Mouse (Mus musculus) intestine, embryonic 16.5 days (tissue): ENCODE measurements at regions not wholly inside any gene's neighbourhood (a gene's known extent, or its start where the extent isn't known, plus 50 kb on each side); places are given as distances from the start of the nearest gene placed in this dataset.

Experiments used
- ATAC-seq: fragments of 200-750 bp; cut with Nextera tagmentation; 2 replicates; pipeline ENCODE4 v1.8.0; 2017; ENCODE audit warnings: moderate TSS enrichment, moderate library complexity
- H3K27ac ChIP-seq: fragments of 300-500 bp; sonication (generic); 2 replicates; pipeline ENCODE4 v1.5.1; 2014; ENCODE audit warnings: mild to moderate bottlenecking, low read length
- H3K27me3 ChIP-seq: fragments of 300-500 bp; sonication (generic); replicated peaks from 2 replicates; pipeline ENCODE4 v1.6.1; 2014; ENCODE audit warnings: low read length, control low read depth, mixed read lengths; ENCODE audit not compliant: control insufficient read depth, insufficient read depth
- H3K36me3 ChIP-seq: fragments of 300-500 bp; sonication (generic); 2 replicates; pipeline ENCODE4 v1.6.1; 2014; ENCODE audit warnings: low read length, control low read depth; ENCODE audit not compliant: control insufficient read depth, insufficient read depth
- H3K4me1 ChIP-seq: fragments of 300-500 bp; sonication (generic); 2 replicates; pipeline ENCODE4 v1.6.1; 2014; ENCODE audit warnings: low read length, control low read depth, mixed read lengths; ENCODE audit not compliant: control insufficient read depth, insufficient read depth
- H3K4me2 ChIP-seq: fragments of 300-500 bp; sonication (generic); 2 replicates; pipeline ENCODE4 v1.6.1; 2014; ENCODE audit warnings: low read depth, low read length, control low read depth
- H3K4me3 ChIP-seq: fragments of 300-500 bp; sonication (generic); 2 replicates; pipeline ENCODE4 v1.5.1; 2014; ENCODE audit warnings: mild to moderate bottlenecking, low read length
- H3K9ac ChIP-seq: fragments of 300-500 bp; sonication (generic); 2 replicates; pipeline ENCODE4 v1.6.1; 2014; ENCODE audit warnings: low read depth, low read length
- H3K9me3 ChIP-seq: fragments of 300-500 bp; sonication (generic); 2 replicates; pipeline ENCODE4 v1.6.1; 2016; ENCODE audit warnings: low read length, control low read depth; ENCODE audit not compliant: control insufficient read depth
- WGBS: fragments of 180-500 bp; shearing (Covaris S2); extraction: QIAGEN DNeasy Blood & Tissue Kit; methylation state at CpG from one replicate; pipeline ENCODE4 v1.1.7; 2014; 5-methylcytosine and 5-hydroxymethylcytosine counted together

- Histone ChIP-seq H3K9me3 (no peaks in the 10 kb centered on the region), H3K4me3 (no peak overlapping the region), H3K27me3 (no peaks in the 10 kb centered on the region), H3K36me3 (no peaks in the 10 kb centered on the region), H3K4me1 (no peaks in the 10 kb centered on the region), H3K27ac (no peak overlapping the region), H3K9ac (no peak overlapping the region), H3K4me2 (no peak overlapping the region)
- WGBS, result 81% methylated on average over 2 of the region's 2 CpGs
- no peak for ATAC-seq
Measured at GRCm38 (mm10) chr4:154749996-154750395, 82.3 kb upstream of the Actrt2 start.

GRCm38 (mm10) chr4:154750440-154751107 is 82.9 kb upstream of the Actrt2 start:
- 57% methylated on average over 14 of the region's 14 CpGs for WGBS
- no peak for ATAC-seq
- H3K9me3 ChIP-seq, result no peaks in the 10 kb centered on the region

GRCm38 (mm10) chr4:154754445-154754844 is 82.8 kb upstream of the Ttc34 start:
- no peaks in the 10 kb centered on the region for H3K4me1 ChIP-seq
- no peaks in the 10 kb centered on the region for H3K9me3 ChIP-seq
- H3K4me2 ChIP-seq, result no peak overlapping the region
- H3K36me3 ChIP-seq, result no peaks in the 10 kb centered on the region
- H3K27ac ChIP-seq, result no peak overlapping the region
- no peak for ATAC-seq
- no peaks in the 10 kb centered on the region for H3K27me3 ChIP-seq
- WGBS, result 63% methylated on average over 8 of the region's 8 CpGs
- H3K9ac ChIP-seq, result no peak overlapping the region
- H3K4me3 ChIP-seq, result no peak overlapping the region

More at GRCm38 (mm10) chr4:154750440-154751107, 82.9 kb upstream of the Actrt2 start:
- no peaks in the 10 kb centered on the region for H3K36me3 ChIP-seq
- no peaks in the 10 kb centered on the region for H3K4me1 ChIP-seq
- H3K4me2 ChIP-seq, result no peak overlapping the region
- H3K4me3 ChIP-seq, result no peak overlapping the region
- no peaks in the 10 kb centered on the region for H3K27me3 ChIP-seq
- no peak overlapping the region for H3K27ac ChIP-seq
- H3K9ac ChIP-seq, result no peak overlapping the region

- Histone ChIP-seq H3K9ac (no peak overlapping the region), H3K4me3 (no peak overlapping the region), H3K27ac (no peak overlapping the region), H3K4me1 (no peaks in the 10 kb centered on the region), H3K27me3 (no peaks in the 10 kb centered on the region), H3K9me3 (no peaks in the 10 kb centered on the region), H3K36me3 (no peaks in the 10 kb centered on the region), H3K4me2 (no peak overlapping the region)
- 71% methylated on average over 10 of the region's 10 CpGs for WGBS
- ATAC-seq, result no peak
Measured at GRCm38 (mm10) chr4:154756740-154757446, 80.4 kb upstream of the Ttc34 start.

GRCm38 (mm10) chr4:154759881-154760280 is 77.4 kb upstream of the Ttc34 start:
- H3K4me2 ChIP-seq, result no peak overlapping the region
- no peaks in the 10 kb centered on the region for H3K27me3 ChIP-seq
- no peaks in the 10 kb centered on the region for H3K4me1 ChIP-seq
- no peak overlapping the region for H3K27ac ChIP-seq
- no peaks in the 10 kb centered on the region for H3K36me3 ChIP-seq
- 93% methylated on average over 1 of the region's 1 CpGs for WGBS
- H3K9me3 ChIP-seq, result no peaks in the 10 kb centered on the region
- no peak for ATAC-seq
- H3K9ac ChIP-seq, result no peak overlapping the region
- H3K4me3 ChIP-seq, result no peak overlapping the region

- no peak for ATAC-seq
- 60% methylated on average over 6 of the region's 6 CpGs for WGBS
- Histone ChIP-seq H3K36me3 (no peaks in the 10 kb centered on the region), H3K27me3 (no peaks in the 10 kb centered on the region), H3K4me3 (no peak overlapping the region), H3K4me1 (no peaks in the 10 kb centered on the region), H3K27ac (no peak overlapping the region), H3K9me3 (no peaks in the 10 kb centered on the region), H3K4me2 (no peak overlapping the region), H3K9ac (no peak overlapping the region)
Measured at GRCm38 (mm10) chr4:154764238-154764637, 73.0 kb upstream of the Ttc34 start.

- Histone ChIP-seq H3K27ac (no peak overlapping the region), H3K9ac (no peak overlapping the region), H3K4me3 (no peak overlapping the region), H3K4me2 (no peak overlapping the region), H3K27me3 (no peaks in the 10 kb centered on the region), H3K4me1 (no peaks in the 10 kb centered on the region), H3K36me3 (no peaks in the 10 kb centered on the region), H3K9me3 (no peaks in the 10 kb centered on the region)
- 30% methylated on average over 2 of the region's 2 CpGs for whole genome bisulfite sequencing
- ATAC-seq, result no peak
Measured at GRCm38 (mm10) chr4:154766158-154766557, 71.1 kb upstream of the Ttc34 start.

GRCm38 (mm10) chr4:154771330-154772076 is 65.8 kb upstream of the Ttc34 start:
- 58% methylated on average over 25 of the region's 25 CpGs for WGBS
- ATAC-seq, result no peak
- no peaks in the 10 kb centered on the region for H3K4me1 ChIP-seq

GRCm38 (mm10) chr4:154772077-154772462 is 65.2 kb upstream of the Ttc34 start:
- H3K9me3 ChIP-seq, result no peaks in the 10 kb centered on the region
- no peak overlapping the region for H3K9ac ChIP-seq
- no peak overlapping the region for H3K4me2 ChIP-seq
- 62% methylated on average over 4 of the region's 4 CpGs for WGBS
- H3K4me1 ChIP-seq, result no peaks in the 10 kb centered on the region
- no peaks in the 10 kb centered on the region for H3K36me3 ChIP-seq
- H3K4me3 ChIP-seq, result no peak overlapping the region
- H3K27ac ChIP-seq, result no peak overlapping the region
- ATAC-seq, result no peak
- no peaks in the 10 kb centered on the region for H3K27me3 ChIP-seq

More at GRCm38 (mm10) chr4:154771330-154772076, 65.8 kb upstream of the Ttc34 start:
- Histone ChIP-seq H3K27ac (no peak overlapping the region), H3K4me2 (no peak overlapping the region), H3K9ac (no peak overlapping the region), H3K36me3 (no peaks in the 10 kb centered on the region), H3K9me3 (no peaks in the 10 kb centered on the region), H3K4me3 (no peak overlapping the region), H3K27me3 (no peaks in the 10 kb centered on the region)
